28 mouse cellular contexts compared by ENCODE assay signal in genomic region chr13:54085266-54085665, GRCm38 (mm10). TPM values are rescaled to one million over a fixed set of nuclear protein-coding genes. Genes with fewer than 3 reads are reported as not detected.
"Had no signal": no experiment of that assay in that cellular context is flagged by ENCODE, and none has a peak within 500 bp of the region (broad histone marks: within the 10 kb centered on the region; RNA-seq: fewer than 3 reads in every experiment).

No protein-coding gene starts in this region.

- H3K27me3 ChIP-seq: heart, embryonic 12.5 days; heart, embryonic 13.5 days; heart, embryonic 15.5 days; hindbrain, embryonic 12.5 days; hindbrain, embryonic 13.5 days; hindbrain, embryonic 15.5 days; intestine, embryonic 15.5 days; kidney, embryonic 15.5 days had no signal

- H3K4me1 ChIP-seq: intestine, embryonic 15.5 days had no signal

- H3K4me3 ChIP-seq: heart, embryonic 10.5 days; heart, embryonic 12.5 days; heart, embryonic 13.5 days; heart, embryonic 15.5 days; hindbrain, embryonic 10.5 days; hindbrain, embryonic 12.5 days; hindbrain, embryonic 13.5 days; hindbrain, embryonic 15.5 days; intestine, embryonic 15.5 days; kidney, embryonic 15.5 days; layer of hippocampus, adult 2 months; left cerebral cortex, adult 2 months had no signal

- DNase-seq: heart, postnatal 10 days; heart, postnatal 14 days; heart, postnatal 36 days; heart, postnatal 4 days; kidney, adult 11 months; kidney, adult 18-20 months; kidney, adult 2 months; kidney, adult 8-10 months; kidney, adult 9 months; kidney, postnatal 10 days; kidney, postnatal 14 days; kidney, postnatal 25 days; kidney, postnatal 36 days; layer of hippocampus, adult 9-11 months; layer of hippocampus, postnatal 36 days had no signal

- H3K9me3 ChIP-seq: heart, embryonic 10.5 days; heart, embryonic 13.5 days; heart, embryonic 15.5 days; hindbrain, embryonic 10.5 days; hindbrain, embryonic 12.5 days; hindbrain, embryonic 13.5 days; hindbrain, embryonic 15.5 days; intestine, embryonic 15.5 days; kidney, embryonic 15.5 days had no signal

RNA-seq across cellular contexts. Expression of gene Drd1, which starts 29.8 kb away (rescaled TPM):
- total RNA-seq: hematopoietic stem cell, adult 5-6 weeks had no signal
